Mouse (Mus musculus) heart, adult 2 months (tissue): ENCODE measurements around the gene Anks3. TPM values are rescaled to one million over a fixed set of nuclear protein-coding genes. Genes with fewer than 3 reads are reported as not detected.

ENCODE experiments used
- DNase-seq, 2 experiments: peaks; one replicate each; pipeline ENCODE4 v3.0.0; 2021
- H3K27ac ChIP-seq: fragments of 200-600 bp; 2 replicates; pipeline ENCODE4 v1.8.1; 2022
- H3K27me3 ChIP-seq: fragments of 200-500 bp; 2 replicates; pipeline ENCODE4 v1.6.1; 2012; ENCODE audit warnings: mild to moderate bottlenecking, low read length, inconsistent platforms, mixed read lengths; ENCODE audit not compliant: control insufficient read depth, insufficient read depth
- H3K36me3 ChIP-seq: fragments of 200-500 bp; 2 replicates; pipeline ENCODE4 v1.6.1; 2012; ENCODE audit warnings: low read length, inconsistent platforms; ENCODE audit not compliant: control insufficient read depth, insufficient read depth
- H3K4me1 ChIP-seq: fragments of 200-500 bp; 2 replicates; pipeline ENCODE4 v1.6.1; 2011; ENCODE audit warnings: low read length; ENCODE audit not compliant: control insufficient read depth, insufficient read depth
- H3K4me3 ChIP-seq: fragments of 200-600 bp; 2 replicates; pipeline ENCODE4 v1.8.1; 2022
- H3K79me2 ChIP-seq: fragments of 200-500 bp; replicated peaks from 2 replicates; pipeline ENCODE4 v1.6.1; 2012; ENCODE audit warnings: mild to moderate bottlenecking, inconsistent platforms, low read length, moderate library complexity, mixed read lengths; ENCODE audit not compliant: control insufficient read depth, insufficient read depth
- H3K9ac ChIP-seq: fragments of 200-500 bp; 2 replicates; pipeline ENCODE4 v1.6.1; 2012; ENCODE audit warnings: low read depth, mild to moderate bottlenecking, control low read depth, inconsistent platforms, low read length, mixed read lengths
- CTCF ChIP-seq: fragments of 200-600 bp; IDR thresholded peaks from 2 replicates; pipeline ENCODE4 v1.8.1; 2022; ENCODE audit warnings: antibody characterized with exemption, mild to moderate bottlenecking, moderate library complexity
- EP300 ChIP-seq: fragments of 200-500 bp; IDR thresholded peaks from 2 replicates; pipeline ENCODE4 v1.6.1; 2011; ENCODE audit warnings: low read depth, low read length, control low read depth; ENCODE audit not compliant: insufficient read depth
- POLR2A ChIP-seq: fragments of 200-500 bp; IDR thresholded peaks from 2 replicates; pipeline ENCODE4 v1.6.1; 2011; ENCODE audit warnings: mild to moderate bottlenecking, low read depth, low read length, control low read depth; ENCODE audit not compliant: insufficient read depth
- WGBS: fragments of 180-500 bp; shearing (Covaris S2); methylation state at CpG from one replicate; pipeline ENCODE4 v1.1.7; 2018; 5-methylcytosine and 5-hydroxymethylcytosine counted together
- intact Hi-C: fragments of 180-260 bp; cut with DNase I; formaldehyde crosslinking; loops from one replicate; pipeline ENCODE4 v1.15.1; 2025
- polyA plus RNA-seq: library from polyadenylated mRNA; depleted of rRNA; stranded (reverse); fragments of >200 nt; gene quantifications from 2 replicates; pipeline ENCODE4 v1.2.3, GENCODE M21; 2012
- total RNA-seq, 2 experiments: library from RNA; stranded (reverse); gene quantifications; 2 replicates each; pipeline ENCODE4 v1.2.3; 2021

The Anks3 gene
- total and polyA plus RNA-seq, 3 experiments: 11.4 to 21.3 (median 12.7) TPM

GRCm38 (mm10) chr16:4904878-4905277 is 59.1 kb downstream of the Anks3 start:
- Histone ChIP-seq H3K27me3 (no peaks in the 10 kb centered on the region), H3K79me2 (peaks cover 4% of the 10 kb centered on the region; the same call in 1 of the 2 replicates), H3K4me1 (peaks cover 12% of the 10 kb centered on the region), H3K36me3 (peaks cover 2% of the 10 kb centered on the region; the same call in 1 of the 2 replicates), H3K9ac (no peak overlapping the region), H3K4me3 (no peak overlapping the region), H3K27ac (no peak overlapping the region)
- intact Hi-C loops: no loop called here
- TF ChIP-seq CTCF (no peak), POLR2A (no peak), EP300 (no peak)
- DNase-seq: no peak
- WGBS: 80% methylated on average over 3 of the region's 3 CpGs

GRCm38 (mm10) chr16:4903491-4904102 is 60.4 kb downstream of the Anks3 start:
- intact Hi-C loops: no loop called here
- peaks cover 12% of the 10 kb centered on the region for H3K4me1 ChIP-seq
- no peak overlapping the region for H3K4me3 ChIP-seq
- H3K27ac ChIP-seq: no peak overlapping the region
- peaks cover 2% of the 10 kb centered on the region; the same call in 1 of the 2 replicates for H3K36me3 ChIP-seq
- TF ChIP-seq POLR2A: no peak
- TF ChIP-seq EP300: no peak
- TF ChIP-seq CTCF: no peak
- WGBS: 61% methylated on average over 6 of the region's 6 CpGs
- H3K27me3 ChIP-seq: no peaks in the 10 kb centered on the region
- no peak overlapping the region for H3K9ac ChIP-seq
- H3K79me2 ChIP-seq: peaks cover 4% of the 10 kb centered on the region; the same call in 1 of the 2 replicates
- no peak for DNase-seq

DNA sequence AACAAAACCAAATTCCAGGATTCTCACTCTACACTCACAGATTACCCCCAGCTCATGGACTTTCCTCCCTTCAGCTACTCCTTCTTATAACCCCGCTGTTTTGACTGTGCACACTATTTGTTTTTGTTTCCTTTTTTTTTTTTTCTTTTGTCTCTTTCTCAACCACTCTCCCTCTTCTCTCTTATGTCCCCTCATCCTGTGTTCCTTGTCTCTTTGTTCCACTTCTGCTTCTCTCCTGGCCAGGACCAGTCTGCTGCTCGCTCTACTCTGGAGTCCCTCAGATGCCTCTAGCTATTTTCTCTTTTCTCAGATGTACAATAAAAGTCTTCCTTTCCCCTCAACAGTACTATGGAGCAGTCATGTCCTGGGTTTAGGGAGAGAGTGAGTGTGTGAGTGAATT is 61.6 kb downstream of the Anks3 start:
- TF ChIP-seq POLR2A: no peak
- no peak for TF ChIP-seq CTCF
- TF ChIP-seq EP300: no peak
- 73% methylated on average over 2 of the region's 2 CpGs for WGBS
- Histone ChIP-seq H3K4me1 (peaks cover 12% of the 10 kb centered on the region), H3K79me2 (peaks cover 4% of the 10 kb centered on the region; the same call in 1 of the 2 replicates), H3K27ac (no peak overlapping the region), H3K9ac (no peak overlapping the region), H3K27me3 (no peaks in the 10 kb centered on the region), H3K36me3 (no peaks in the 10 kb centered on the region; the same call in 1 of the 2 replicates), H3K4me3 (no peak overlapping the region)
- no peak for DNase-seq
- intact Hi-C loops: no loop called here

DNA sequence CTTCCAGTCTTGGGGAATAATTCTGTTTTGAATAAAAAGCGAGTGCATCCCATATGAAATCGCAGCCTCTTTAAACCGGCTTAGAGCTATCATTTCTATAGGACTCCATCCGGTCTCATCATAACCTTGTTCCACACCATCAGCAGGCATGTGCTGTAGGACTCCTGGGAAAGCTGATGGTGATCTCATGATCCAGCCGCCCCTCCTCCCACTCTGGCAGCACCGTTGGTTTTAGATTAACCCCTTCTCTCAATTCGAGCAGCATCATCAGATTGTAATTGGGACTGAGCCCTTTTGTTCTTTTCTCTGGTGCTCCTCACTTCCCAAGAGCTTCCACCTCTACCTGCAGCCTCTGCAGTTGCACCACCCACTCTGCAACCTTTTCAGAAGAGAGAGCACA is 62.8 kb downstream of the Anks3 start:
- intact Hi-C loops: no loop called here
- Histone ChIP-seq H3K27ac (no peak overlapping the region), H3K27me3 (no peaks in the 10 kb centered on the region), H3K9ac (no peak overlapping the region), H3K4me3 (no peak overlapping the region), H3K79me2 (peaks cover 4% of the 10 kb centered on the region; the same call in 1 of the 2 replicates), H3K4me1 (peaks cover 19% of the 10 kb centered on the region), H3K36me3 (peaks cover under 1% of the 10 kb centered on the region)
- 67% methylated on average over 7 of the region's 7 CpGs for WGBS
- no peak for TF ChIP-seq EP300
- TF ChIP-seq CTCF: no peak
- DNase-seq: no peak

- Histone ChIP-seq H3K79me2 (peaks cover 4% of the 10 kb centered on the region; the same call in 1 of the 2 replicates), H3K27ac (no peak overlapping the region), H3K27me3 (no peaks in the 10 kb centered on the region), H3K36me3 (peaks cover 10% of the 10 kb centered on the region), H3K9ac (no peak overlapping the region), H3K4me3 (no peak overlapping the region), H3K4me1 (peaks cover 16% of the 10 kb centered on the region)
- DNase-seq: no peak
- intact Hi-C loops: no loop called here
- WGBS: 46% methylated on average over 2 of the region's 2 CpGs
- TF ChIP-seq CTCF: no peak
- no peak for TF ChIP-seq EP300
- no peak for TF ChIP-seq POLR2A
These were observed 64.3 kb downstream of the Anks3 start for GRCm38 (mm10) chr16:4899711-4900110.

- Histone ChIP-seq H3K4me1 (peaks cover 22% of the 10 kb centered on the region), H3K4me3 (no peak overlapping the region), H3K9ac (no peak overlapping the region), H3K79me2 (peaks cover 4% of the 10 kb centered on the region; the same call in 1 of the 2 replicates), H3K27ac (no peak overlapping the region), H3K36me3 (peaks cover 13% of the 10 kb centered on the region), H3K27me3 (no peaks in the 10 kb centered on the region)
- 87% methylated on average over 6 of the region's 6 CpGs for WGBS
- intact Hi-C loops: no loop called here
- no peak for DNase-seq
- TF ChIP-seq EP300 (no peak), POLR2A (no peak), CTCF (no peak)
These were observed 65.1 kb downstream of the Anks3 start for GRCm38 (mm10) chr16:4898881-4899280.
